ENCODE assay signal across 20 mouse cellular contexts in genomic region chr10:101399206-101399605, GRCm38 (mm10).
DNase-seq lines count a peak whose midpoint lies in the region; ATAC-seq and TF ChIP-seq lines count a peak whose summit lies in the region.
"Had no signal": no experiment of that assay in that cellular context is flagged by ENCODE, and none has a peak within 500 bp of the region (broad histone marks: within the 10 kb centered on the region; RNA-seq: fewer than 3 reads in every experiment).

No protein-coding gene starts in this region.

- H3K9ac ChIP-seq in forebrain, embryonic 15.5 days (replicated peaks) = no peak overlapping the region
- H3K9ac ChIP-seq in forebrain, embryonic 12.5 days = no peak overlapping the region
- no peak overlapping the region for H3K9ac ChIP-seq in neural tube, embryonic 12.5 days
- H3K9ac ChIP-seq in neural tube, embryonic 15.5 days (replicated peaks) = no peak overlapping the region
- H3K9ac ChIP-seq in forebrain, postnatal 0 days = no peak overlapping the region
- no peak overlapping the region for H3K9ac ChIP-seq in lung, postnatal 0 days (replicated peaks; ENCODE audit: low read depth)
- H3K9ac ChIP-seq: embryonic facial prominence, embryonic 15.5 days; heart, embryonic 13.5 days; hindbrain, embryonic 12.5 days had no signal

- no peaks in the 10 kb centered on the region for H3K27me3 ChIP-seq in forebrain, embryonic 15.5 days
- H3K27me3 ChIP-seq in forebrain, embryonic 12.5 days = no peaks in the 10 kb centered on the region
- H3K27me3 ChIP-seq in neural tube, embryonic 12.5 days (replicated peaks) = no peaks in the 10 kb centered on the region
- no peaks in the 10 kb centered on the region for H3K27me3 ChIP-seq in neural tube, embryonic 15.5 days (replicated peaks)
- H3K27me3 ChIP-seq in forebrain, postnatal 0 days (ENCODE audit: insufficient read depth, low read length) = no peaks in the 10 kb centered on the region
- H3K27me3 ChIP-seq in lung, postnatal 0 days (replicated peaks; ENCODE audit: insufficient read depth, low read length) = no peaks in the 10 kb centered on the region
- H3K27me3 ChIP-seq: embryonic facial prominence, embryonic 15.5 days; heart, embryonic 13.5 days; hindbrain, embryonic 12.5 days had no signal

- H3K27ac ChIP-seq in forebrain, embryonic 15.5 days (replicated peaks) = no peak overlapping the region
- no peak overlapping the region for H3K27ac ChIP-seq in forebrain, embryonic 12.5 days
- H3K27ac ChIP-seq in neural tube, embryonic 12.5 days = no peak overlapping the region
- H3K27ac ChIP-seq in neural tube, embryonic 15.5 days (replicated peaks) = no peak overlapping the region
- no peak overlapping the region for H3K27ac ChIP-seq in forebrain, postnatal 0 days (ENCODE audit: low read depth, low read length)
- no peak overlapping the region for H3K27ac ChIP-seq in lung, postnatal 0 days (ENCODE audit: low read length)
- H3K27ac ChIP-seq: embryonic facial prominence, embryonic 15.5 days; heart, embryonic 13.5 days; hindbrain, embryonic 12.5 days had no signal

- H3K4me2 ChIP-seq in forebrain, embryonic 15.5 days (replicated peaks) = no peak overlapping the region
- H3K4me2 ChIP-seq in forebrain, embryonic 12.5 days = no peak overlapping the region
- H3K4me2 ChIP-seq in neural tube, embryonic 12.5 days (replicated peaks) = no peak overlapping the region
- no peak overlapping the region for H3K4me2 ChIP-seq in neural tube, embryonic 15.5 days
- H3K4me2 ChIP-seq in forebrain, postnatal 0 days (ENCODE audit: low read depth) = no peak overlapping the region
- H3K4me2 ChIP-seq in lung, postnatal 0 days (replicated peaks; ENCODE audit: low read depth, low read length) = no peak overlapping the region
- H3K4me2 ChIP-seq: embryonic facial prominence, embryonic 15.5 days; heart, embryonic 13.5 days; hindbrain, embryonic 12.5 days had no signal

- no peaks in the 10 kb centered on the region for H3K36me3 ChIP-seq in forebrain, embryonic 15.5 days
- H3K36me3 ChIP-seq in forebrain, embryonic 12.5 days (replicated peaks) = no peaks in the 10 kb centered on the region
- H3K36me3 ChIP-seq in neural tube, embryonic 12.5 days = no peaks in the 10 kb centered on the region
- H3K36me3 ChIP-seq in neural tube, embryonic 15.5 days = no peaks in the 10 kb centered on the region
- H3K36me3 ChIP-seq in forebrain, postnatal 0 days (ENCODE audit: insufficient read depth) = no peaks in the 10 kb centered on the region
- no peaks in the 10 kb centered on the region for H3K36me3 ChIP-seq in lung, postnatal 0 days (ENCODE audit: insufficient read depth, low read length)
- H3K36me3 ChIP-seq: embryonic facial prominence, embryonic 15.5 days; heart, embryonic 13.5 days; hindbrain, embryonic 12.5 days had no signal

- peak; percentile 76 for ATAC-seq in forebrain, embryonic 15.5 days (replicated peaks)
- ATAC-seq in forebrain, embryonic 12.5 days (ENCODE audit: low FRiP score) = no peak
- ATAC-seq in neural tube, embryonic 12.5 days (ENCODE audit: low FRiP score, low read depth) = peak; percentile 75
- ATAC-seq in neural tube, embryonic 15.5 days (ENCODE audit: low FRiP score) = no peak
- peak; percentile 55; the same call in 1 of the 2 replicates for ATAC-seq in forebrain, postnatal 0 days
- no peak for ATAC-seq in lung, postnatal 0 days
- ATAC-seq: hindbrain, embryonic 16.5 days had no signal

- no peak for TF ChIP-seq EP300 in lung, postnatal 0 days (IDR thresholded peaks at IDR 0.05)

- WGBS in forebrain, embryonic 15.5 days = 58% methylated on average over 3 of the region's 3 CpGs
- WGBS in forebrain, embryonic 12.5 days = 86% methylated on average over 3 of the region's 3 CpGs
- 65% methylated on average over 3 of the region's 3 CpGs for WGBS in neural tube, embryonic 12.5 days
- 47% methylated on average over 3 of the region's 3 CpGs for WGBS in neural tube, embryonic 15.5 days
- WGBS in forebrain, postnatal 0 days = 53% methylated on average over 3 of the region's 3 CpGs
- WGBS in lung, postnatal 0 days = 62% methylated on average over 3 of the region's 3 CpGs

- no peak for TF ChIP-seq CTCF in forebrain, postnatal 0 days (IDR thresholded peaks at IDR 0.05; ENCODE audit: low read depth)
- no peak for TF ChIP-seq CTCF in lung, postnatal 0 days (IDR thresholded peaks at IDR 0.05)

- H3K4me1 ChIP-seq in forebrain, embryonic 15.5 days = no peaks in the 10 kb centered on the region
- H3K4me1 ChIP-seq in forebrain, embryonic 12.5 days = no peaks in the 10 kb centered on the region
- no peaks in the 10 kb centered on the region for H3K4me1 ChIP-seq in neural tube, embryonic 12.5 days
- H3K4me1 ChIP-seq in neural tube, embryonic 15.5 days = no peaks in the 10 kb centered on the region
- no peaks in the 10 kb centered on the region for H3K4me1 ChIP-seq in forebrain, postnatal 0 days (ENCODE audit: insufficient read depth)
- H3K4me1 ChIP-seq in lung, postnatal 0 days (ENCODE audit: insufficient read depth, low read depth, low read length) = no peaks in the 10 kb centered on the region
- H3K4me1 ChIP-seq: embryonic facial prominence, embryonic 15.5 days; heart, embryonic 13.5 days; hindbrain, embryonic 12.5 days had no signal

- DNase-seq in forebrain, postnatal 0 days = peak; percentile 10
- no peak for DNase-seq in lung, postnatal 0 days (ENCODE audit: low spot score)
- DNase-seq in adrenal gland, postnatal 4 days (ENCODE audit: low spot score in 2 of 2) = no peak
- DNase-seq: adrenal gland, adult 2 months; adrenal gland, postnatal 25 days; cerebellum, adult 11-12 months; cerebellum, adult 9-10 months; gastrocnemius, postnatal 36 days; heart, adult 11 months; heart, postnatal 36 days; kidney, adult 11 months had no signal

- no peak overlapping the region for H3K4me3 ChIP-seq in forebrain, embryonic 15.5 days
- no peak overlapping the region for H3K4me3 ChIP-seq in forebrain, embryonic 12.5 days (replicated peaks)
- H3K4me3 ChIP-seq in neural tube, embryonic 12.5 days = no peak overlapping the region
- no peak overlapping the region for H3K4me3 ChIP-seq in neural tube, embryonic 15.5 days (replicated peaks)
- no peak overlapping the region for H3K4me3 ChIP-seq in forebrain, postnatal 0 days (ENCODE audit: low read depth, low read length)
- no peak overlapping the region for H3K4me3 ChIP-seq in lung, postnatal 0 days (ENCODE audit: low read depth, low read length)
- H3K4me3 ChIP-seq: embryonic facial prominence, embryonic 15.5 days; erythroblast, embryonic 14.5 days; heart, embryonic 13.5 days; hindbrain, embryonic 12.5 days had no signal

- no peaks in the 10 kb centered on the region for H3K9me3 ChIP-seq in forebrain, embryonic 15.5 days
- no peaks in the 10 kb centered on the region for H3K9me3 ChIP-seq in forebrain, embryonic 12.5 days
- H3K9me3 ChIP-seq in neural tube, embryonic 12.5 days = no peaks in the 10 kb centered on the region
- H3K9me3 ChIP-seq in neural tube, embryonic 15.5 days (replicated peaks) = no peaks in the 10 kb centered on the region
- H3K9me3 ChIP-seq in forebrain, postnatal 0 days (ENCODE audit: low read length) = no peaks in the 10 kb centered on the region
- H3K9me3 ChIP-seq in lung, postnatal 0 days (ENCODE audit: low read length) = no peaks in the 10 kb centered on the region
- H3K9me3 ChIP-seq: embryonic facial prominence, embryonic 15.5 days; heart, embryonic 13.5 days; hindbrain, embryonic 12.5 days had no signal

Comparison
In these comparisons a context has a peak if more than half of its experiments do, and no peak if none do; other contexts are left out.
1. ATAC-seq: peak in forebrain, embryonic 15.5 days (single experiment), neural tube, embryonic 12.5 days (single experiment) and forebrain, postnatal 0 days (single experiment); none in forebrain, embryonic 12.5 days (single experiment), neural tube, embryonic 15.5 days (single experiment) and lung, postnatal 0 days (single experiment).